Mouse (Mus musculus) testis, adult 2 months (tissue): ENCODE measurements around the gene Mrps23. TPM values are rescaled to one million over a fixed set of nuclear protein-coding genes. Genes with fewer than 3 reads are reported as not detected.

ENCODE experiments used
- H3K27ac ChIP-seq: fragments of 200-500 bp; 2 replicates; pipeline ENCODE4 v1.5.1; 2012; ENCODE audit warnings: low read depth, low read length; ENCODE audit not compliant: control insufficient read depth, insufficient read depth
- H3K27me3 ChIP-seq: fragments of 200-500 bp; 2 replicates; pipeline ENCODE4 v1.6.1; 2012; ENCODE audit warnings: mild to moderate bottlenecking, low read length, moderate library complexity; ENCODE audit not compliant: control insufficient read depth, insufficient read depth
- H3K36me3 ChIP-seq: fragments of 200-500 bp; 2 replicates; pipeline ENCODE4 v1.6.1; 2012; ENCODE audit warnings: mild to moderate bottlenecking, low read length; ENCODE audit not compliant: control insufficient read depth, insufficient read depth
- H3K4me1 ChIP-seq: fragments of 200-500 bp; 2 replicates; pipeline ENCODE4 v1.6.1; 2012; ENCODE audit warnings: low read length; ENCODE audit not compliant: control insufficient read depth, insufficient read depth
- H3K4me3 ChIP-seq: fragments of 200-500 bp; 2 replicates; pipeline ENCODE4 v1.5.1; 2012; ENCODE audit warnings: low read depth, mild to moderate bottlenecking, low read length, moderate library complexity, mixed read lengths; ENCODE audit not compliant: control insufficient read depth
- CTCF ChIP-seq: fragments of 200-500 bp; IDR thresholded peaks from 2 replicates; pipeline ENCODE4 v1.5.1; 2012; ENCODE audit warnings: low read depth, mild to moderate bottlenecking, inconsistent platforms, low read length, moderate library complexity; ENCODE audit not compliant: control insufficient read depth, insufficient read depth, insufficient replicate concordance
- POLR2A ChIP-seq: fragments of 200-500 bp; IDR thresholded peaks from 2 replicates; pipeline ENCODE4 v1.6.1; 2012; ENCODE audit warnings: low read depth, mild to moderate bottlenecking, inconsistent platforms, low read length, moderate library complexity; ENCODE audit not compliant: control insufficient read depth
- polyA plus RNA-seq: library from polyadenylated mRNA; depleted of rRNA; stranded (reverse); fragments of >200 nt; gene quantifications from 2 replicates; pipeline ENCODE4 v1.2.3, GENCODE M21; 2012

Mrps23 gene
- polyA plus RNA-seq, 1 experiment = 29.8 TPM

DNA sequence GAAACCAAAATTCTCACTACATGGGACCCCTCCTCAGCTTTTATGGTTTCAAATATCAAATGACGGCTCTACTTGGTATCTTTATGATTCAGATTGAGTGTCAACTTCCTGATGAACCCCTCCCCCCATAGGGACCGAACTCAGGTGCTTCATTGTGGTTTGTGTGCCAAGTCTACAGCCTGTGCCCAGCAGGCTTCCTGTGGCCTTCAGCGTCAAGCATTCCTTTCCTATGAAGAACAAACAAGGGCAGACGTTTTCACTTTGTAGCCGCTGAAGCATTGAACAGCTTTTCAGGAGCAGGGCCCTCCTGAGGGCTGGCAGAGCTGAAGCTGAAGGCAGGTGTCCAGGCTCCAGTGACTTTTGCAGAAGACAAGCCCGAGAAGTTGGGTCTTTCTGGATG is 9.6 kb downstream of the Mrps23 start:
- Histone ChIP-seq H3K4me1 (peaks cover 18% of the 10 kb centered on the region), H3K27me3 (no peaks in the 10 kb centered on the region), H3K36me3 (no peaks in the 10 kb centered on the region; the same call in none of the 2 replicates), H3K27ac (no peak overlapping the region), H3K4me3 (no peak overlapping the region)
- no peak for TF ChIP-seq POLR2A
- TF ChIP-seq CTCF = no peak

DNA sequence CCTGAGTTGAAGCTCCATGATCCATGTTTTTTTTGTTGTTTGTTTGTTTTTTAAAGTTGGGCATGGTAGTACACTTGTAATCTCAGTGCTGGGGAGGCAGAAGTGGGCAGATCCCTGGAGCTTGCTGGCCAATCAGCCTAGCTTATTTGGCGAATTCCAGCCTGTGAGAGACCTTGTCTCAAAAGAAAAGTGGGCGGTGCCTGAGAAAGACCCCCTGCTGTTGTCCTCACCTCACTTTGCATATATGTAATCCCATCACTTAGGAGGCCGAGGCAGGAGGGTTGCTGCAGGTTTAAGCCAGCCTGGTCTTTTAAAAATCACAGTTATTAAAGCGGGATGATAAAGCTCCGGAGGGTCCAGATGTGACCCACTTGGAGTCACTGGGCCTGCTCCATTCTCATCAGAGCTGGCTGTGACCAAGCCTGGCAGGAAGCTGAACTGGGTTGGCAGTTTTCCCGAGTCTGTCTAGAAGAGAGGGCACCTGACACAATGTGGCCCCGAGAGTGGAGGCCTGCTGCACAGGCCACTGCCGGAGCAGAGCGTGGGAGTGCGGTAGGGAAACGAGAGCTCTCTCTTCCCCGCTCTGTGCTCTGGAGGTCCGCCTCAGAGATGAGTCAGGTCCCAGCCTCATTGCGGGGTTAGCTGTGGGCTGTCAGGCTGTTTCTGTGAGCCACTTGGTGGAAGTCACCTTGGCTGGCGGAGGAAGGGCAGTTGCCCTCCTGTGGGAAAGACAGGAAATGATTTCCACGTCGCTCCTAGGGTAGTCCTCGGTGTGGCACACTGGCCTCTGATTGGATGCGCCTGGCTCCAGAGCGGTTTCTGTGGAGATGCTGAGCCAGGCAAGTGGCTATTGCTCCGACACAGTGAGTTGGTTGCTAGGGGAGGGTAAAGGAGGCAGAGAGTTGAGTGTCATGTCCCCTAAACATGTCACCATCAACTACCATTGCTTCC is 11.0 kb downstream of the Mrps23 start:
- TF ChIP-seq POLR2A = peak; percentile 18; the same call in 1 of the 2 replicates
- no peak for TF ChIP-seq CTCF
- peak overlapping the region; percentile 38 for H3K27ac ChIP-seq

DNA sequence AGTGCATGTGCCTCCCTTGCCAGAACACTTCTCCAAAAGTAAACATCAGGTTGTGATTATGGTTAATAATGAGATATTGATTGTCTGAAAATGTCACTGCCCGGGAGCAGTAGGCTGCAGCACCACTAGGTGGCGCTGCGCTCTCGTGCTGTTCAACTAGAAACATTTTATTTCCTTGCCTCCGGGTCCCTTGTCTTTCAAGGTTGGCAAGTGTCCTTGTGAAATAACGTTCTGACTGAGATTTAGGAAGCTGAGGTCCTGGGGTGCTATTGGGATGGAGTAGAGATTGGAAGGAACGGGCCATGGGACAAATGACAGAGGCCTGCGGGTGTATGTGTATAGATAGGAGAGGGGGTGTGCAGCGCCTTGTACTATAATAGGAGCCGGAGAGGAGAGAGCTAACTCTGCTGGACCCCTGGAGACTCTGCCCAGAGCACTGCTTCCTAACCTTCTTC is 12.1 kb downstream of the Mrps23 start:
- H3K36me3 ChIP-seq = no peaks in the 10 kb centered on the region
- no peaks in the 10 kb centered on the region for H3K27me3 ChIP-seq
- H3K4me3 ChIP-seq = peak overlapping the region; percentile 63; the same call in 1 of the 2 replicates
- H3K4me1 ChIP-seq = peaks cover 18% of the 10 kb centered on the region
- H3K27ac ChIP-seq = no peak overlapping the region
- no peak for TF ChIP-seq POLR2A
- peak; percentile 96 for TF ChIP-seq CTCF

More for the DNA sequence above, 11.0 kb downstream of the Mrps23 start:
- H3K4me3 ChIP-seq = peak overlapping the region; percentile 63
- peaks cover 18% of the 10 kb centered on the region for H3K4me1 ChIP-seq
- no peaks in the 10 kb centered on the region for H3K27me3 ChIP-seq
- no peaks in the 10 kb centered on the region; the same call in 1 of the 2 replicates for H3K36me3 ChIP-seq

- Histone ChIP-seq H3K27ac (no peak overlapping the region), H3K36me3 (no peaks in the 10 kb centered on the region), H3K4me1 (peaks cover 18% of the 10 kb centered on the region), H3K4me3 (no peak overlapping the region), H3K27me3 (no peaks in the 10 kb centered on the region)
- TF ChIP-seq POLR2A = no peak
- no peak for TF ChIP-seq CTCF
Measured at GRCm38 (mm10) chr11:88218155-88218554, 14.0 kb downstream of the Mrps23 start.

GRCm38 (mm10) chr11:88218586-88218985 is 14.4 kb downstream of the Mrps23 start:
- no peaks in the 10 kb centered on the region for H3K36me3 ChIP-seq
- TF ChIP-seq POLR2A (no peak), CTCF (no peak)
- H3K27me3 ChIP-seq = no peaks in the 10 kb centered on the region
- peaks cover 18% of the 10 kb centered on the region for H3K4me1 ChIP-seq
- H3K4me3 ChIP-seq = no peak overlapping the region
- H3K27ac ChIP-seq = no peak overlapping the region

- no peaks in the 10 kb centered on the region for H3K36me3 ChIP-seq
- TF ChIP-seq POLR2A = no peak
- no peak for TF ChIP-seq CTCF
- no peak overlapping the region for H3K27ac ChIP-seq
- H3K4me3 ChIP-seq = no peak overlapping the region
- no peaks in the 10 kb centered on the region for H3K27me3 ChIP-seq
- H3K4me1 ChIP-seq = no peaks in the 10 kb centered on the region
Measured at GRCm38 (mm10) chr11:88221929-88222475, 17.8 kb downstream of the Mrps23 start.

DNA sequence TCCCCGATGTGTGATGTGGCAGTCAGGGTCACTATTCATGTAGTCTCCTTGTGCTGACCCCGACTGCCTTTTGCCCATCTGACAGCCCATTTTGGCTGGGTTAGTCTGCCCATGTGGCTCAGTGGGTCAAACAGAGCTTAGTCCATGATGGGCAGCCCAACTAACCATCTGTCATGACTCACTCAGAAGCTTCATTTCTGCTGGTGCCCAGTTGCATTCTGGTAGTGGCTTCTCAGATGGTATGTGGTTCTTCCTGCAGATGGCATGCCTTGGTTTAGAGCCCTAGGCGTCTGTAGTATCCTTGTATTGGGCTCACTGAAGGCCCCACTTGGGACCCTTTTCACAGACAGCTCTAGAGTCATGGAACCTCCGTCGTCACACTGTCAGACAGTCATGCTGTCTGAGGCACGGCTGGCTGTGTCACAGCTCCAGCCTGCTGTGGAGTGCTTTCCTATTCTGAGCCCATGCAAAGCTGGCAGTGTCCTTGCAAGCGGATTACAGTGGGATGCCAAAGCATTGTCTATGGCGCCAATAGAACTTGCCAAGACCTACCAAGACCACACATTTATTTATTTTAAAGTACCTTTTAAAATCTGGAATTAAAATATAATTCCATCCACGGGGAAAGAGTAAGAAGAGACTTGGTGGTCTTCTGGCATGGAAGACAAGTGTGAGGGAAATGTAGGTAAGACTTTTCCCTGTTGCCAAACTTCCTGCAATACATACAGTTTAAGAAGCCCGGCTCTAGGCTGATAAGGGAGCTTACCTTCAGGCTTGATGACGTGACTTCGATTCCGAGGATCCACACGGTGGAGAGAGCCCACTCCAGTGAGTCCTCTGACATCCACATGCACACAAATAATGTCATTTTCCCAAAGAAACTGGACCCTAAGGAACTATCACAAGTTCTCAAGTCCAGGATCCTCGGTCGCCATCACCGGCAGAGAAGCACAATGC is 23.1 kb downstream of the Mrps23 start:
- Histone ChIP-seq H3K27ac (no peak overlapping the region), H3K4me3 (no peak overlapping the region), H3K27me3 (no peaks in the 10 kb centered on the region), H3K4me1 (no peaks in the 10 kb centered on the region), H3K36me3 (no peaks in the 10 kb centered on the region)
- TF ChIP-seq POLR2A (no peak), CTCF (no peak)
